Mouse (Mus musculus) neural tube, embryonic 11.5 days (tissue): Measurements from ENCODE around the gene Vps36. TPM values are rescaled to one million over a fixed set of nuclear protein-coding genes. Genes with fewer than 3 reads are reported as not detected.

Experiments
- ATAC-seq: fragments of 200-750 bp; cut with Nextera tagmentation; 2 replicates; pipeline ENCODE4 v1.8.0; 2017; ENCODE audit warnings: moderate number of reproducible peaks, mild to moderate bottlenecking, moderate TSS enrichment, moderate library complexity; ENCODE audit not compliant: insufficient read depth, low FRiP score, low TSS enrichment
- DNase-seq: peaks from one replicate; pipeline ENCODE4 v3.0.0-alpha.2; 2015; ENCODE audit warnings: low spot score
- H3K27ac ChIP-seq: fragments of 300-500 bp; sonication (generic); 2 replicates; pipeline ENCODE4 v1.5.1; 2014; ENCODE audit warnings: low read depth, mild to moderate bottlenecking, low read length
- H3K27me3 ChIP-seq: fragments of 300-500 bp; sonication (generic); 2 replicates; pipeline ENCODE4 v1.6.1; 2014; ENCODE audit warnings: mild to moderate bottlenecking, low read length, mixed read lengths; ENCODE audit not compliant: control insufficient read depth, insufficient read depth
- H3K36me3 ChIP-seq: fragments of 300-500 bp; sonication (generic); 2 replicates; pipeline ENCODE4 v1.6.1; 2014; ENCODE audit warnings: mild to moderate bottlenecking, low read length, moderate library complexity, mixed read lengths; ENCODE audit not compliant: control insufficient read depth, insufficient read depth
- H3K4me1 ChIP-seq: fragments of 300-500 bp; sonication (generic); 2 replicates; pipeline ENCODE4 v1.6.1; 2014; ENCODE audit warnings: low read length, mixed read lengths; ENCODE audit not compliant: control insufficient read depth, insufficient read depth
- H3K4me2 ChIP-seq: fragments of 300-500 bp; sonication (generic); 2 replicates; pipeline ENCODE4 v1.6.1; 2014; ENCODE audit warnings: low read depth, mild to moderate bottlenecking, moderate library complexity
- H3K4me3 ChIP-seq: fragments of 300-500 bp; sonication (generic); 2 replicates; pipeline ENCODE4 v1.5.1; 2014; ENCODE audit warnings: low read depth, low read length
- H3K9ac ChIP-seq: fragments of 300-500 bp; sonication (generic); 2 replicates; pipeline ENCODE4 v1.6.1; 2014; ENCODE audit warnings: mild to moderate bottlenecking, low read length
- H3K9me3 ChIP-seq: fragments of 300-500 bp; sonication (generic); 2 replicates; pipeline ENCODE4 v1.6.1; 2016; ENCODE audit warnings: low read length; ENCODE audit not compliant: control insufficient read depth
- WGBS: fragments of 180-500 bp; shearing (Covaris S2); extraction: QIAGEN DNeasy Blood & Tissue Kit; methylation state at CpG from one replicate; pipeline ENCODE4 v1.1.7; 2014; 5-methylcytosine and 5-hydroxymethylcytosine counted together
- polyA plus RNA-seq: library from polyadenylated mRNA; unstranded; fragments of >200 nt; fragmentation: Nextera tagmentation; extraction: Ambion mirVana; gene quantifications from 2 replicates; pipeline ENCODE4 v1.2.1, GENCODE M21; 2014

Vps36 gene
- polyA plus RNA-seq, 1 experiment from 2014 or later = 42.6 TPM

DNA sequence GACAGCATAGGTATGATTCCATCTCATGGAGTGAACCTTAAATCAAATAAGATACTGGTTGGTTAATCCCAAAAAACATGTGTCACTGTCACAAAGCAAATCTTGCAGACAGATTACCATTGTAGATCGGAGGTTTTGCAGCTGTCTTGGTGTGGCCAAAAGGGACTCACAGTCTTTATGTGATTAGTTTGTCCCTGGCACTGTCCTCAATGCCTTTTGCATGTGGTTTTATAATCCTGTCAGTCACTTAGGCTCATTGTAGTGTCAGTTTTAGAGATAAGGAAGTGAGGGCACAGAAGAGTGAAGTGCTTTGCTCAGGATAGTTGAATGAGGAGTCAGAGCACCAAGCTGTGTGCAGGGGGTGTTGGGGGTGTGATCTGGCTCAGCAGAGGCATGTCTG lies 53.1 kb downstream of the Vps36 start:
- DNase-seq (no peak), ATAC-seq (no peak)

DNA sequence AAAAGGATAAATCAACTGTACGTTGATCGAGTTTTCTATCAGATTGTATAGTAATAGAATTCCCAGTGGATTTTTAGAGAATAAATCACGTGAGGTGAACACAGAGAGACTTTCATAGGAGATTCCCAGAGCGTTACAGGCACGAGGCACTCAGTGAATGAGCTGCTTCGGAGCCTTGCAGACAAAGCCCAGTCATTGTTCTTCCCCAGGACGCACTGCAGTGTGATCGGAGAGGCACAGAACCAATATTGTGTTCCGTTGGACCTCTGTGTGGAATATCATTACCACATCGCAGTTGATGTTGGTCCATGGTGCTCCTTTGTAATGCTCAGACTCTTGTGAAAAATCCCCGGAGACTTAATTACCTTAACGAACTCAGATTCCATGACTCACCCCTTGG lies 55.3 kb downstream of the Vps36 start:
- H3K9me3 ChIP-seq = no peaks in the 10 kb centered on the region
- H3K4me1 ChIP-seq = no peaks in the 10 kb centered on the region
- DNase-seq (no peak), ATAC-seq (no peak)
- H3K27me3 ChIP-seq = no peaks in the 10 kb centered on the region
- H3K9ac ChIP-seq = no peak overlapping the region
- no peaks in the 10 kb centered on the region for H3K36me3 ChIP-seq
- H3K4me3 ChIP-seq = no peak overlapping the region
- 81% methylated on average over 12 of the region's 12 CpGs for WGBS
- no peak overlapping the region for H3K27ac ChIP-seq
- H3K4me2 ChIP-seq = no peak overlapping the region

More for the DNA sequence above, 53.1 kb downstream of the Vps36 start:
- H3K4me3 ChIP-seq = no peak overlapping the region
- no peaks in the 10 kb centered on the region for H3K27me3 ChIP-seq
- no peaks in the 10 kb centered on the region for H3K36me3 ChIP-seq
- H3K4me2 ChIP-seq = no peak overlapping the region
- H3K27ac ChIP-seq = no peak overlapping the region
- H3K4me1 ChIP-seq = no peaks in the 10 kb centered on the region
- no peak overlapping the region for H3K9ac ChIP-seq
- WGBS = 68% methylated on average over 1 of the region's 1 CpGs
- no peaks in the 10 kb centered on the region for H3K9me3 ChIP-seq

- Histone ChIP-seq H3K4me3 (no peak overlapping the region), H3K4me2 (no peak overlapping the region), H3K27me3 (no peaks in the 10 kb centered on the region), H3K4me1 (no peaks in the 10 kb centered on the region), H3K9ac (no peak overlapping the region), H3K36me3 (no peaks in the 10 kb centered on the region), H3K27ac (no peak overlapping the region), H3K9me3 (no peaks in the 10 kb centered on the region)
- ATAC-seq = no peak
- WGBS = 86% methylated on average over 9 of the region's 9 CpGs
- DNase-seq = no peak
These were observed 56.5 kb downstream of the Vps36 start for GRCm38 (mm10) chr8:22249080-22249479.

GRCm38 (mm10) chr8:22258946-22259450 lies 66.4 kb downstream of the Vps36 start:
- H3K4me3 ChIP-seq = no peak overlapping the region
- no peak overlapping the region for H3K4me2 ChIP-seq
- H3K36me3 ChIP-seq = no peaks in the 10 kb centered on the region
- no peak for ATAC-seq
- no peaks in the 10 kb centered on the region for H3K4me1 ChIP-seq
- no peaks in the 10 kb centered on the region for H3K27me3 ChIP-seq
- H3K9ac ChIP-seq = no peak overlapping the region
- no peak for DNase-seq
- no peak overlapping the region for H3K27ac ChIP-seq
- WGBS = 88% methylated on average over 18 of the region's 18 CpGs
- no peaks in the 10 kb centered on the region for H3K9me3 ChIP-seq

DNA sequence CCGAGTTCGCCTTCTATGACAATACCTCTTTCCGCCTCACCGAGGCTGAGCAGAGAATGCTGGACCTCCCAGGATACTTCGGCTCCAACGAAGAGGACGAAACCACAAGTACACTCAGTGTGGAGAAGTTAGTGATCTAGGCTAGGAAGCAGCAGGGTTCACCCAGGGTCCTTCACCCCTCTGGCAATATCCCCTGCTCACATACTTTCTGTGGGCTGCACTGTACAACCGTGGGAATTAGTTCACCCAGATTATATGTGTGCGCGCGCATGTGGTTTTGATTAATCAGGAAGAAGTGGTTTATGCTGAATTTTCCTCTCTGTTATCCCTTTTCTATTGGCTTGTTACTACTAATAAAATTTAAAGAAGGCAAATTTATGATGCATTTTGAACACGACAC lies 66.9 kb downstream of the Vps36 start:
- Histone ChIP-seq H3K9me3 (no peaks in the 10 kb centered on the region), H3K9ac (no peak overlapping the region), H3K36me3 (no peaks in the 10 kb centered on the region), H3K4me1 (no peaks in the 10 kb centered on the region), H3K27ac (no peak overlapping the region), H3K4me3 (no peak overlapping the region), H3K27me3 (no peaks in the 10 kb centered on the region), H3K4me2 (no peak overlapping the region)
- DNase-seq = no peak
- no peak for ATAC-seq
- WGBS = 82% methylated on average over 12 of the region's 12 CpGs

- Histone ChIP-seq H3K9ac (no peak overlapping the region), H3K4me2 (no peak overlapping the region), H3K9me3 (no peaks in the 10 kb centered on the region), H3K36me3 (no peaks in the 10 kb centered on the region), H3K4me3 (no peak overlapping the region), H3K27ac (no peak overlapping the region), H3K27me3 (no peaks in the 10 kb centered on the region), H3K4me1 (no peaks in the 10 kb centered on the region)
- DNase-seq (no peak), ATAC-seq (no peak)
- WGBS = 79% methylated on average over 9 of the region's 9 CpGs
These were observed 67.6 kb downstream of the Vps36 start for GRCm38 (mm10) chr8:22260091-22260722.

DNA sequence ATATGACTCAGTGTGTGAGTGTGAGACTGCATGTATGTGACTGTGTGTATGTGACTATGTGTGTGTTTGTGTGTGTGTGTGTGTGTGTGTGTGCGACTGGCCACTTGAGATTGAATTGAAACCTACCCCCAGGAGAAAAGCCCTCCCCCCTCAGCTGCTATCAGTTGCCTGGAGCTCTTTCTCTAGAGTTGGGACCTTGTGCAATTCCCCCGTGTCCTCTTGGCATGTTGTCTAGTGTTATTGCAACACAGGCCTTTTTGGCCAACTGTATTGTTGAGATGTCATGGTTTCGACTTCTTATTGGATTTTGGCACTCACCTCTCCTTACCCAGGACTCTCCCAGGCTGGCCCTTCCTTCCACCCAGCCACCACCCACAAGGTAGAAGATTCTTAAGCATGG lies 69.7 kb downstream of the Vps36 start:
- Histone ChIP-seq H3K27me3 (no peaks in the 10 kb centered on the region), H3K9me3 (no peaks in the 10 kb centered on the region), H3K27ac (no peak overlapping the region), H3K4me3 (no peak overlapping the region), H3K4me1 (no peaks in the 10 kb centered on the region), H3K36me3 (no peaks in the 10 kb centered on the region), H3K4me2 (no peak overlapping the region), H3K9ac (no peak overlapping the region)
- 93% methylated on average over 3 of the region's 3 CpGs for WGBS
- DNase-seq (no peak), ATAC-seq (no peak)

DNA sequence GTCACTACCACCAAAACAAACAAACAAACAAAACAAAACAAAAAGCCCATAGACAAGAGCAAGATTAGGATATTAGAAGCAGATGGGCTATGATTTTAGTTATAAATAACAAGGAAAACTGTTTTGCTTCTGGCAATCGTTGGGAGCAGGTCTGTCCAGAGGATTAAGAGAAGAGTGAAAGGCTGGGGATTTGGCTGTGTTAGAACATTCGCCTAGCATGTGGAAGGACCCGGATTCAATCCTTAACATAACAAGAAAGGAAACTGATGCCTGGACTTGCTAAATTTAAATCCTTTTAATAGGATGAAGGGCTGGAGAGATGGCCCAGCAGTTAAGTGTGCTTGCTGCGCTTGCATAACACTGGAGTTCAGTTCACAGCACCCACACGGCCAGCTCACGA lies 71.7 kb downstream of the Vps36 start:
- ATAC-seq = no peak
- WGBS = 92% methylated on average over 6 of the region's 6 CpGs

GRCm38 (mm10) chr8:22264787-22265186 lies 72.2 kb downstream of the Vps36 start:
- Histone ChIP-seq H3K9me3 (no peaks in the 10 kb centered on the region), H3K36me3 (no peaks in the 10 kb centered on the region), H3K4me1 (no peaks in the 10 kb centered on the region), H3K4me2 (no peak overlapping the region), H3K27ac (no peak overlapping the region), H3K4me3 (no peak overlapping the region), H3K9ac (no peak overlapping the region), H3K27me3 (no peaks in the 10 kb centered on the region)
- ATAC-seq = no peak
- 87% methylated on average over 6 of the region's 6 CpGs for WGBS
- DNase-seq = no peak

More for the DNA sequence above, 71.7 kb downstream of the Vps36 start:
- Histone ChIP-seq H3K4me1 (no peaks in the 10 kb centered on the region), H3K27me3 (no peaks in the 10 kb centered on the region), H3K9ac (no peak overlapping the region), H3K4me2 (no peak overlapping the region), H3K36me3 (no peaks in the 10 kb centered on the region), H3K27ac (no peak overlapping the region), H3K4me3 (no peak overlapping the region), H3K9me3 (no peaks in the 10 kb centered on the region)
- no peak for DNase-seq
